Mouse (Mus musculus) spleen, adult 18-20 months (tissue): ENCODE data around the gene Rarb.

ENCODE experiments used
- DNase-seq, 2 experiments: peaks; one replicate each; pipeline ENCODE4 v3.0.0; 2022; ENCODE audit warnings: mixed read lengths in 2 of 2

Rarb gene

GRCm38 (mm10) chr14:16525137-16525924, 293.6 kb downstream of the Rarb start:
- DNase-seq = no peak

- no peak for DNase-seq
Observed at GRCm38 (mm10) chr14:16522852-16523251, 296.1 kb downstream of the Rarb start.

GRCm38 (mm10) chr14:16519588-16520167, 299.3 kb downstream of the Rarb start:
- no peak for DNase-seq

DNA sequence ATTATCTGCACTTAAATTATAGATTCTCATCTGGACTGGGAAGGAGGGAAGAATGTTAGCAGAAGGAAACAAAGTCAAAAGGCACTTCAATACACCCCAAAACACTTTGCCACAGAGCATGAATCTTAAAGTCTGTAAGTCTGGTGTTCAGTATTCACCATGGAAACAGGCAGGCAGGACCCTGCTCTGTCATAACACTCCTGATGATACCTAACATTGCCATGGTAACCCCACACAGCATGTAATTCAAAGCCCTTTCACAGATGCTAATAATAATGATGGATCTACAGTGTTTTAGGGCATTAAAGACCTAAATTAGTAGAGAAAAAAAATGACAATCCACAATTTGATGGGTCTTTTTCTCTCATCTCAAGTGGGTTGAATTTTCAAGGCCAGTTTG, 301.0 kb downstream of the Rarb start:
- no peak for DNase-seq

GRCm38 (mm10) chr14:16515731-16516130, 303.2 kb downstream of the Rarb start:
- no peak for DNase-seq

DNA sequence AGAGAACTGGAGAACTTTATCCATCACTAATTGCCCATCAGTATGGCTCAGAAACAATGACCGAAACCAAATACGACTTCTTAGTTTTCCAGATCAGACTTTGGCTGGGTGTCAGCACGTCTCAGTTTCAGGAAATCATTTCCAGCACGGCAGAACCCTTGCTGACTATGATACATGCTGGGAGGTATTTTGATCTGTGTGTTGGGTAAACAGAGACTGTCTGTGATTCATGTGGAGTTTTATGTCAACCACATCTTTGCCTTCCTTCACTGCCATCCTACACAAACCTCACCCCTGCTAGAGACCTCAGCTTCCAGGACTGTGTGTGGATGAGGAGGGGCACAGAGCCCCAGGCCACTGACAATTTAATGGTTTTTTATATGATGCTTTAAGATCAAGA, 308.4 kb downstream of the Rarb start:
- DNase-seq = no peak

DNA sequence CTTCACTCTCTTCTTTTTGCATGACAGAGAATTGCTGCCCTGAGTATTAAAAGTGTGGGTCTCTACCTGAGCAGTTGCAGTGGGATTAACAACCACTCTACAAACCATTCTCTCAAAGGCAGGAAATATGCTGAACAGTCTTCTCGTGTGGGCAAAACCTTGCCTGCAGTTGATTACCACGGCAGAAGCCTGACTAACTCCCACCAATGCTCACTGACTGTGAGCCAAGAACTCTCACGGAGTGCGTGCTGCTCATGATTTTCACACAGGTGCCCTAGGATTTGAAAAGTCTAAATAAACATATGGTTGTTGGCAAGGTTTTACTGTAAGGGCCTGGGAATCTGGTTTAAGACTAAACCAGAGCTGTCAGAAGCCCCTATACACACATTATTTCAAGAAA, 309.1 kb downstream of the Rarb start:
- DNase-seq = no peak

GRCm38 (mm10) chr14:16508760-16509159, 310.2 kb downstream of the Rarb start:
- no peak for DNase-seq

GRCm38 (mm10) chr14:16497226-16497661, 321.7 kb downstream of the Rarb start:
- DNase-seq = no peak

DNA sequence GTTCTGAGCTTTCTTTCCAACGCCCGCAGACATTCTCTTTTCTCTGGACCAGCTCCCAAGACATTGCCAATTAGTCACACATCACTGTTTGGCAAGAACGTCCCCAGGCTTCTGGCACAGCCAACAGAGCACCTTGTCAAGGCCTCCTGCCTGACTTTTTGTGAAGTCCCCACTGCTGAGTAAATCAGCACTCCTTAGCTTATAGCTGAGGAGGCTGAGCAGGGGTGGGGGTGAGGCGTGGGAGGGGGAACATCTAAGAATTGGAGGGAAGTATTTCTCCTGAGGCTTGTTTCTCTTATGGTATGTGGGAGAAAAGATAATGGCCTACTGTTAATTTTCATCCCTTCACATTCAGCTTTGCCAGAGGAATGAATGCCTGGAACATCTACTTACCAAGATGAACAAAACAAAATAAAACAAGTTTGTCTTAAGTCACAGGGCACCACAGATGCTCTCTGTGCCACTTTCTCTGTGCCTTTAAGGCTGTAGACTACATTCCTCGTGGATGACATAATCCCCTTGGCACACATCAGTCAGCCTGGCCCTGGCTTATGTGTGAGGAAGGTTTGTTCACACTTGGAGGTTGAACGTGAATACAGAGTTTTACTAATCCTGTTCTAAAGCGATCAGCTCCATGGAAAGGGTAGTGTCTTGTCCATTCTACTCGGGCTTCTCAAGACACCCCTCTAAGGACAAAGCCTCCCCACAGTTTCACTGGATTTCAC, 335.1 kb downstream of the Rarb start:
- DNase-seq = no peak

DNA sequence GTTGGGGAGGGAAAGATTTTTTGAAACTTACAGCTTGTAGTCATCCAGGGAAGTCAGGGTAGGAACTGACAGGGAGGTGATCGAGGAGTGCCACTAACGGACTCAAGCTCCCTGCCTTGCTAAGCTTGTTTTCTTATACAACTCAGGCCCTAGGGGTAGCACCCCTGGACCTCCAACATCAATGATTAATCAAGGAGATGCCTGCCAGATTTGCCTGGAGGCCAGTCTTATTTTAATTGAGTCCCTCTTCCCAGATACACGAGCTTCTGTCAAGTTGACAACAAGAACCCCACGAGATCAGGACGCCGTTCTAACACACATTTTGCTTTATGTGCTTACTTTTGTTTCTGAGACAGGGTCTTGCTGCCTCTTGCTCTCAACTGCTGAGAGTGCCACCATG, 338.3 kb downstream of the Rarb start:
- no peak for DNase-seq

- DNase-seq = no peak
Observed at GRCm38 (mm10) chr14:16479521-16479920, 339.4 kb downstream of the Rarb start.

DNA sequence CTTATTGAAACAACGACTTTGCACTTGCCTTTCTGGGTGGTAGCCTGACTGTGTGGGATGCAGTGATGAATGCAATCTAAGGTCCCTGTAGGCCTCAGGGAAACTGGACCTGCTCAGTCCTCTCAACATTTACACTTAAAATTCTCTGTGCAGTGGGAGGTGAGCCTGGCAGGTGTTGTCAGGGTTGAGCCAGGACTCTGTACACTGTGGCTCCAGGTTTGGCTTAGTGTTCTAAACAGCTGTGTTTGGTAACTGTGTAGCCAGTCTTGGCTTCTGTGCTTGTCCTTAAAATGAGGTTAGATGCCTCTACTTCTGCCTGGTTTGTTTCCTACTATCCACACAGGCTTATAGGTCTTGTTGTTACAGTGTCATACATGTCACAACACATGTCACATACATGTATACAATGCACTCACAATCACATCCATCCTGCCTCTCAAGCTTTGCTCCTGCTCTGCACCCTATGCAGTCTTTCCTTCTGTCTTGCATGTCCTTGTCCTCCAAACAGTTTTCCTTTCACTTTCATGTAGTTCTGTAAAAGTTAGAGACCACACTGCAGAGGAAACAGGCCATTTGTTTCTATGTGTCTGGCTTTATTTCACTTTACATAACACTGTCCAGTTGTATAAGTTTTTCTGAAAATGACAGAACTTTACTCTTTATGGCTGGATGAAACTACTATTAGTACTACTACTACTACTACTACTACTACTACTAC, 340.2 kb downstream of the Rarb start:
- no peak for DNase-seq

- DNase-seq = no peak
Observed at GRCm38 (mm10) chr14:16448269-16448987, 370.5 kb downstream of the Rarb start.

DNA sequence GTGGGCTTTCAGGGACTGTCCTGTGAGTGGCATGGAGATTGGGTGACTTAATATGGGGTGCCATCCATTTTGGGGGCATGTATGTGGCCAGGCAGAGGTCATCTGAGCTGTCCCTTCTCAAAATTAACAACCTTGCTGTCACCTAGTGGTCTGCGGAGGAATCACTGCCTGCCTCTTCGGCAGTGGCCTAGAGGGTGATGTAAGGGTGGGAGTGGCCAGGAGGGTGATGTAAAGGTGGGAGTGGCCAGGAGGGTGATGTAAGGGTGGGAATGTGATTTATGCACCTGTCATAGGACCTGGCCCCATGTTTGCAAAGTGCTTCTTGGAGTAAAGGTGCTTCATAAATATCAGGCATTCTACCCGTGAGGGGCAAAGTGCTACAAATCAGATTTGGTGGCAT, 371.4 kb downstream of the Rarb start:
- DNase-seq = no peak

GRCm38 (mm10) chr14:16444859-16445258, 374.1 kb downstream of the Rarb start:
- DNase-seq = no peak

GRCm38 (mm10) chr14:16439385-16440126, 379.4 kb downstream of the Rarb start:
- DNase-seq = no peak

- DNase-seq = no peak
Observed at GRCm38 (mm10) chr14:16437386-16437785, 381.6 kb downstream of the Rarb start.

DNA sequence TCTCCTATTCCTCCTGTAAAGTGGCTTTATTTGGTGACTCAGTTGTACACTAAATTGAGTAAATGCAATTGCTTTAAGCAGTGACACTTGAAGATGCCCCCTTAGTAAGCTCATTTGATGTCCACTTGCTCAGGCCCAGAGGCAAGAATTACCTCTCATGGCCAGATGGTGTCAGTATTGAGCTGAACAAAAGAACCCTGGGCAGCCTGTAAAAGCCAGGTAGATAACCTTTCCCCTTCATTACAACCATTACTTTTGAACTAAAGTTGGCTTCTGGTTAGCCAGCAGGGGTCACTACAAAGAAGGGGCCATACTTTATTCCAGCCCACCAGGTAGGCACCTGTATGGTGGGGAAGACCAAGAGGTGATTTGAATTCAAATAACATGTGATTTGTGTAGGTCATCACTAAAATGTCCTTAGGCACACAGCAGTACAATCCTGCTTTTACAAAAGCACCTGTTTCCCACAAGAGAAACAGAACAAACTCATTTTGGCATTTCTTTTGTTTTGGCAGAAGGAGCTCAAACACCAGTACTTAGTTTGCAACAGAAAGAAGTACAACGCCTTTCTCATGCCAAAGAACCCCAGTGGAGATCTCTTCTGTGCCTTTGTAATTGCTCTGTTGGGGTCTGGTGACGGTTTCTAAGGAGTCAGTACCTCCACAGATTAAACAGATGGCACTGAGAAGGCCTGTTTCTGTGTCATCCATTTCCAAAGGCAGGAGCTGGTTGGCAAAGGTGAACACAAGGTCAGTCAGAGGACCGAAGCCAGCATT, 384.4 kb downstream of the Rarb start:
- DNase-seq = peak in 1 of 2 experiments; percentile 26

GRCm38 (mm10) chr14:16433206-16433605, 385.8 kb downstream of the Rarb start:
- no peak for DNase-seq

DNA sequence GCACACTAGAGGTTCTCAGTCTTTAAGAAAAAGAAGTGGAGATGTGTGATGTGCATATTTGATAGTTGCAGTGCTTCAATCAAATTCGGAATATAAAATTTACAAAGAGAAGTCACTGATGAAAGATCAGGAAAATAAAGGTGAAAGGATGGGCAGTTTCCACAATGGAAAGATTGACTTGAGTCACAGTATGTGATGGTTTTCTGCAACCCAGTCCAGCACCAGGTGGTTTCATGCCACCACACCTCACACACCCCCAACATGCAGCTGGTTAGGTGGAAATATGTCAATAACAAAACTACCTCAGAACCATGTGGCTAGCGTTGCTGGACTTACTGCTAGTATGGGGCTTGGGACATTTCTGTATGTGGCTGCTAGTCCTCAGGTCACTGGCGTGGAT, 386.4 kb downstream of the Rarb start:
- DNase-seq = no peak
